Mouse (Mus musculus) left cerebral cortex, adult 2 months (tissue): Measurements from ENCODE around the gene Rasgef1a. TPM values are rescaled to one million over a fixed set of nuclear protein-coding genes. Genes with fewer than 3 reads are reported as not detected.

Experiments used
- DNase-seq, 2 experiments: peaks; one replicate each; pipeline ENCODE4 v3.0.0; 2021 to 2022; ENCODE audit warnings: low spot score in 2 of 2, mixed read lengths in 1 of 2; ENCODE audit errors: extremely low spot score in 1 of 2
- H3K27ac ChIP-seq: fragments of 200-600 bp; 2 replicates; pipeline ENCODE4 v1.8.1; 2022
- H3K4me3 ChIP-seq: fragments of 200-600 bp; 2 replicates; pipeline ENCODE4 v1.8.1; 2022
- CTCF ChIP-seq: fragments of 200-600 bp; IDR thresholded peaks from 2 replicates; pipeline ENCODE4 v1.8.1; 2022; ENCODE audit warnings: antibody characterized with exemption, mild to moderate bottlenecking, moderate library complexity
- intact Hi-C: fragments of 180-260 bp; cut with DNase I; formaldehyde crosslinking; loops from one replicate; pipeline ENCODE4 v1.15.1; 2025
- total RNA-seq, 2 experiments: library from RNA; stranded (reverse); gene quantifications; 2 replicates each; pipeline ENCODE4 v1.2.3; 2021

Rasgef1a gene
- total RNA-seq, 2 experiments from 2014 or later = 208 to 213 TPM

DNA sequence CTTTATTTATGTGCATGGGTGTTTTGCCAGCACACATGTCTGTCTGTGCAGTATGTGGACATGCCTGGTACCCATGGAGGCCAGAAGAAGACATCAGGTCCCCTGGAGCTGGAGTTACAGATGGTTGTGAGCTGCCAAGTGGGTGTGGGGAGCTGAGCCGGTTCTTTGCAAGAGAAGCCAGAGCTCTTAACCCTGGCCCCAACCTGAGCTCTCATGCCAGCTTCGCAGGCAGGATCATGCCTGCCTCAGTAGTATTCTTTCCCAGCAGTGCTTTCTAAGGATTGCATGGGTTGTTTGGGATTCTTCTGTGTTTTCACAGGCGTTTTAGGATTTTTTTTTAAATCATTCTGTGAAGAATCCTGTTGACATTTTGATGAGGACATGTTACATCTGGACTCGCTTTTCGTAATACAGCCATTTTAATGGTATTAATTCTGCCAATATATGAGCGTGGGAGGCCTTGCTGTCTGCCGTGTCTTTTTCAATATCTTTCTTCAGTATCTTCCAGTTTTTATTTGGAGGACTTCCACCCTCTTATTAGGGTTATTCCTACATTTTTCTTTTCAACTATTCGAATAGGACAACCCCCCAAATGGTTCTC, 86.6 kb downstream of the Rasgef1a start:
- H3K4me3 ChIP-seq = no peak overlapping the region

DNA sequence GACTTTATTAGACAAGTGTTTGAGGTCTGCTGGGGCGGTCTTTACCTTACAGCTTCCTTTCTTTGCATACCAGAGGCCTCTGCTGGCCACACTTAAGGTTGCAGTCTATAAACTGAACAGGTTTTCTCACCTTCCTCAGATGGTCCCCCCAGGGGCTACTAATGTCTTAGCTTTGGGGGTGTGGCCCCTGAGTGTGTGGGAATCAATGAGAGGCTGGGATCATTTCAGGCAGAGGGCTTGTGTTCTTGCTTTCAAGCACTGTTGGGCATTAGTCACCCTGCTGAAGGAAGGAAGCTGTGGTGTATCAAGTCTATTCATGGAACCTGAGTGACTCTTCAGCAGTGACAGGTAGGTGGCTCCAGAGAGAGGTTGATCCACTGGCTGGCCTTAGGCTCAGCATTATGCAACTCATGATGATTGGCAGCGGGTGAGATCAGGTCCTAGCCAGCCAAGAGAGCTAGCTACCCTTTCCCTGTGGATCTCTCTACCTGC, 88.1 kb downstream of the Rasgef1a start:
- no peak for DNase-seq
- Histone ChIP-seq H3K27ac (no peak overlapping the region), H3K4me3 (no peak overlapping the region)
- TF ChIP-seq CTCF = peak; percentile 64
- intact Hi-C loops = loop anchor here (5.0 kb wide), 1 partner anchor 167 kb away; no protein-coding TSS in a partner anchor

More for the DNA sequence above, 86.6 kb downstream of the Rasgef1a start:
- no peak for TF ChIP-seq CTCF
- no peak overlapping the region for H3K27ac ChIP-seq
- intact Hi-C loops = loop anchor here (5.0 kb wide), 1 partner anchor 166 kb away; no protein-coding TSS in a partner anchor
- no peak for DNase-seq

DNA sequence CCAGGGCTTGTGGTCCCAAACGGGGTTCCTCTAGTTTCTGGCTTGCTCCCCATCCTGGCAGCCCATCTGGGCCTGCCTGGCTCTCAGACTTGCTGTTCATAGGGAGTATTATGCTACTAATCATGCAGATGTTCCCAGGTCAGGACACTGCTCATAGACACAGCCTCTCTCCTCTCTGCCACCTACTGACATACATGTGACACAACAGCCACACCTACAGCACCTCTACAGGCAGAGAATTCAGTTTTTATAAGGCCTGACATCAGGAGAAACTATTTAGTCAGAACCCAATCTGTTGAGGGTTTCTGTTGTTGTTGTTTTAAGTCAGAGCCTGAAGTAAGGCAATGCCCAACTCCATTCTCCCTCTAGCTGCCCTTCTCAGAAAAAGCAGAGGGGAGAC, 100.6 kb downstream of the Rasgef1a start:
- TF ChIP-seq CTCF = peak; percentile 22
- H3K4me3 ChIP-seq = no peak overlapping the region
- no peak for DNase-seq
- intact Hi-C loops = no loop called here
- H3K27ac ChIP-seq = no peak overlapping the region

DNA sequence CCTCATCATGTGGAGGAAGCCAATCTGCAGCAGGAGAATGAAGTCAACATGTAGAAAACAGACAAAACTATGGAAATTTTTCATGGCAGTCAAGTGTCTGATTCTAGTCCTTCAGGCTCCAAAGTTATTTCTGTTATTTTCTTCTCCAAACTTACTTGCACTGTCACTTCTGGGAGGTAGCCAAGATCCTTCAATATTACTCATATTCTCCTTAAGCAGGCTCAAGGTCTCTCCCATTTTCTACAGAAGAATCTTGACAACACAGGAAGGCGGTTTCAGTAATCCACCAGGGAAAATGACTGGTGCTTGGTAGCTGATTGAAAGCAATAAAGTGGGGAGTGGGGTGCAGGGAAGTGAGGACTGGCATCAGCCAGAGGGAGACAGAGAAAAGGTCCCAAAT, 111.5 kb downstream of the Rasgef1a start:
- intact Hi-C loops = no loop called here
- H3K27ac ChIP-seq = no peak overlapping the region
- no peak for DNase-seq
- H3K4me3 ChIP-seq = no peak overlapping the region
- TF ChIP-seq CTCF = no peak

DNA sequence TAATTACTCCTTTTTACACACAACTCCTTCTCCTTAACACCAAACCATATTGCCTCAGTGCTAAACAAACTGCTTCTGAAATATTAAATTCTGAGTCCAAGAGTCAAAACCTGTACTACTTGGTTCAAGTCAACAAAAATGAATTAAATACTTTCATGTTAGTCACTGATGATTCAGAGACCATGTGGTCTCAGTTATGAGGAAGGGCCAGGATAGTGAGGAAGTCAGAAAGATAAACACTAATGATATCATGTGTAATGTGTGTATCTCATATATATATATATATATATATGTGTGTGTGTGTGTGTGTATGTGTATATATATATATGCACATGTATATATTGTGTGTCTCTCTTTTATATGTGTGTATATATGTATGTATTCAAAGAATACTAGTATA, 115.3 kb downstream of the Rasgef1a start:
- Histone ChIP-seq H3K4me3 (no peak overlapping the region), H3K27ac (no peak overlapping the region)
- TF ChIP-seq CTCF = no peak
- no peak for DNase-seq
- intact Hi-C loops = no loop called here

DNA sequence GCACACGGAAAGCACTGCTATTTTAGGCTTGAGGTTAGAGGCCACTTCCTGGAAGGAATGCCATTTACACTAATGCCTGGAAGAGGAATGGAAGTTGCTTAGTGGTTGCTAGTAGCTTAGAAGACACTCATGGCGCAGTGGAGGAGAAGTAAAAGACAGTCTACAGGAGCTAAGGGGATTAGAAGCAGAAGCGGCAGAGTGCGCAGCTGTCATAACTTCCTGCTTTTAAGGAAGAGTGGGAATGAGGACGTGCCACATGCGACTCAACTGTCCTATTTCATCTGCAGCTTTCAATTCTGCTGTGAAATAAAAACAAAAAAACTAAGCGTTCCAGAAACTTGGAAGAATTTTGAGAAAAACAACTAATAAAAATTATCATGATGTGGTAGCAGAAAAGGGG, 116.0 kb downstream of the Rasgef1a start:
- TF ChIP-seq CTCF = no peak
- intact Hi-C loops = no loop called here
- no peak overlapping the region for H3K4me3 ChIP-seq

DNA sequence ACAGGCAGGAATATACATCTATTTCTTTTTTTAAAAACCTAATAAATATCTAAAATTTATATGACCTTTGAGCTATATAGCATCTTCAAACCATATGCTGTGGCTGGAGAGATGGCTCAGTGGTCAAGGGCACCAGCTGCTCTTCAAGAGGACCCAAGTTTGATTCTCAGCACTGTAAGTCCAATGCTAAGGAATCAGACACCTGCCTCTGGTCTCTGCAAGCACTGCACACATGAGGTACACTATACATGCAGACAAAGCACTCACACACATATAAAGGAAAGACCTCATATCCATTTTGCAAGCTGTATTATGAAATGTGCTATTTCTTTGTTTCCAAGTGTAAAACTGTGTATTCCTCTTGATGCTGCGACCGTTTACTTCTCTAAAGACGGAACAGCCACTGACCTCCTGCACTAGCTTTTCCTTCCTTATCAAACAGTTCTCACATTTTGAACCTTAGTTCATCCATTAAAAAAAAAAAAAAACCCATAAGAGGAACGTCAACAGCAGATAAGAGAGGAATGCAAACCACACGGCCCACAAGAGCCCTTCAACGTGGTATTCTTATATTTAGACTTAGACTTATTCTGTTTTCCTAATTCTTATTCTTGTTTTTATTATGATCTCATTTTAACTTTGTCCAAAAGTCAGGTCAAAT, 116.7 kb downstream of the Rasgef1a start:
- no peak overlapping the region for H3K4me3 ChIP-seq
- no peak for TF ChIP-seq CTCF
- intact Hi-C loops = no loop called here
- no peak overlapping the region for H3K27ac ChIP-seq
- DNase-seq = no peak

More for the DNA sequence above, 116.0 kb downstream of the Rasgef1a start:
- H3K27ac ChIP-seq = no peak overlapping the region
- DNase-seq = no peak

DNA sequence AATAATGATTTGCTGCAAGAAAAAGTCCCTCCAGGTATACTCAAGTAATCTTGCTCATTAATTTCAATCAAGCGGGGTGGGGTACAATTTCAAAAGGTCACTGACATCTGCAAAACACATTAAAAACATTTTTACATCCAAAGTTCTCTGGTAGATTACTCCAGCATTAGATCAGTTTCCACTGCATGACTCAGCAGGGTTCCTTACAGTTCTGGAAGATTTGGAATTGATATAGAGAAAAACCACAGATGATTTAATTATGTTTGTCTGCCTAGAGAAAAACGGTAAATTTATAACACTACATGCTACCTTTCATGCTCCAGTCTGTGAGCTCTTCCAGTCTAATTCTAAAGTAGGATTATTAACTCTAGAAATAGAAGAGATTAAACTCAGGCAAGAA, 118.8 kb downstream of the Rasgef1a start:
- intact Hi-C loops = no loop called here
- H3K4me3 ChIP-seq = no peak overlapping the region
- no peak overlapping the region for H3K27ac ChIP-seq
- TF ChIP-seq CTCF = no peak
- DNase-seq = no peak

DNA sequence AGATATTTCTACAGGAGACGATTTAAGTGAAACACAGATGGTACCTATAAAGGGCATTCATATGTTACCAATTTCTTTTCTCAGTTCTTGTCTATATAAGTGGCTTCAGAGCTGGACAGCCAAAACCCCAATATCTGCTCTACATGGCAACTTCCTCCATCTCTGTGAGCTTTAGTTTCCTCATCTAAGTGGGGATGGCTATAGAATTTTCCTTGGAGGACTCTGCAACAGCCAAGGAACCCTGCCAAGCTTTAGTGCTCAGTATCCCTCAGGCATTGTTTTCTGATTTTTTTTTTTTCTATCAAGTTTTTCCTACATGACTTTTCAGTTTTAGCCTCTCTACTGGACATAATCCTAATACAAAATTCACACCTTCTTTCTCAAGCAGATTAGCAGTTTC, 123.2 kb downstream of the Rasgef1a start:
- DNase-seq = no peak
- intact Hi-C loops = no loop called here
- H3K4me3 ChIP-seq = no peak overlapping the region
- no peak overlapping the region for H3K27ac ChIP-seq
- TF ChIP-seq CTCF = no peak

DNA sequence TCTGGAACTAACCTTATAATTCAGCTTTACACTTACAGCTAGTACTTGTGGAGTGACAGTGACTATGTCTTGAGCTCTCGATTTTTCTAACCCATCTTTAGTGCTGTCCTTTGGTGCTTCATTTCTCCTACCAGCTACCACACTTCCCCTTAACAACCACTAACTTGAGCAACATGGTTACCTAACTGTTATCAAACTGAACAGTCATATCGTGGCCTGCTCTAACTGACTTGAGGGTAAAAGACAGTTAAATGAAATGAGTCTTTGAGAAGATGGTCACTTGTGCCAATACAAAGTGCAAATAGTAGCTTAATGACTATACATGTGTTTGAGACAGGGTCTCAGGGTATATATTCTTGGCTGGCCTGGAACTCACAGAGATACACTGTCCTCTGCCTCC, 125.9 kb downstream of the Rasgef1a start:
- no peak overlapping the region for H3K4me3 ChIP-seq
- intact Hi-C loops = no loop called here
- TF ChIP-seq CTCF = no peak
- H3K27ac ChIP-seq = no peak overlapping the region
- no peak for DNase-seq

DNA sequence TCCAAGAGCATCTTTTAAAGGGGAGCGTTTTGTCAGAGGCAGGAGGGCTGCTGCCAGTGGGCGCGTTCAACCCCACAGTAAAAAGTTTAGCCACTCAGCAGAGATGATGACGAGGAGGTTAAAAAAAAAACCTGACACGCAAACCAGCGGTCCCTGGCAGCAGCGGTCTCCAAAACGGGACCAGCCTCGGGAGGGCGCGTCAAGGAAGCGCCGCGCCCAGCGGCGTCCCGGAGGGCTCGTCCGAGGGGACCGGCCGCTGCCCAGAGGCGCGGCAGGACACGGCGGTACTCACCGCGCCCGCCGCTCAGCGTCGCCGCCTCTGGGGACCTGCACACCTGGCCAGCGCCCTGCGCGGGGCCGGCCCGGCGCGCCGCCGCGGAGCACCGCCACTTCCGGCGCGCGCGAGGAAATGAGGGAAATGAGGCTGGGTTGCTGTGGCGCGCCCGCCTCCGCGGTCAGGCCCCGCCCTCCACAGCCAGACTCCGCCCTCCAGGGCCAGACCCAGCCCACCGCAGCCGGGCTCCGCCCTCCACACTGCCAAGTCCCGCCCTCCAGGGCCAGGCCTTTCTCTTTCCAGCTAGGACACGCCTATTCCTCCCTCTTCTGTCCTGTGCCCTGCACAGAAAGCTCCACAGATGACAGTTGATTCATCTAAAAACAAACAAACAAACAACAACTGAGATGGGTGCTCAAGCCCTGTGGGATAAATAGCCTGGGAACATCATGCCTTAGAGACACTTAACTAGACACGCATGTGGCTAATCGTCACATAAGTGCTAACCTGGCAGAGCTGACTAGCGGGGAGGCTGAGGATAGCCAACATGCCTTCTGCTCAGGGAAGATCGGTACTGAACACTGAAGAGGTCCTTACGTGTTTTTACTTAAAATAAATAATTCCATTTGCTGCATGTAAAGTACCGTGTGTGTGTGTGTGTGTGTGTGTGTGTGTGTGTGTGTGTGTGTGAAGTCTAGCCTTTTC, 127.8 kb downstream of the Rasgef1a start, which contains the start of gene Csgalnact2:
Gene Csgalnact2 (minus strand): TSS at position 410 of the 979 bp plus-strand sequence.
- TF ChIP-seq CTCF = no peak; the same call in none of the 2 replicates
- peak; percentile 91 to 93 for DNase-seq
- intact Hi-C loops = no loop called here
- Histone ChIP-seq H3K27ac (peak within 1 kb of the TSS; percentile 86), H3K4me3 (peak within 1 kb of the TSS; percentile 72)
